Comparison of ENCODE assay signal across 25 mouse cellular contexts in the genomic region with DNA sequence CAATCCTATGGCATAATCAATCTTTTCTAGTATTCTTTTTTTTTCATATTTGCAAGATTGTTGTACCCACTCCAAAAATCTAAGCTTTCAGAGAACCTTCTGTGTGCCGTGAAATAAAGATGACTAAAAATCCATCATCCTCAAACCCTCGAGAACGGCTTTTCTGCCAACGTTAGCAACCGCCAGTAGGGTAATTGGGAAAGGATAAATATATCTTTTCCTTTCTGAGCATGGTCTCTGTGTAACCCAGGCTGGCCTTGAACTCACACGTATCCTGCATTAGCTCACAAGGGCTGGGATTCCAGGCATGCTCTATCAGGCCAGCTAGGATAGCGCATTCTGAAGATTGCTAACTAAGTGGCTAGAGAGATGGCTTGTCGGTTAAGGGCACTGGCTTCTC.
"Had no signal": no experiment of that assay in that cellular context is flagged by ENCODE, and none has a peak within 500 bp of the region (broad histone marks: within the 10 kb centered on the region; RNA-seq: fewer than 3 reads in every experiment).

No protein-coding gene starts in this region.

- H3K36me3 ChIP-seq: heart, embryonic 13.5 days; heart, embryonic 15.5 days; hindbrain, embryonic 13.5 days; hindbrain, embryonic 15.5 days; kidney, embryonic 15.5 days; limb, embryonic 13.5 days; limb, embryonic 15.5 days; liver, embryonic 12.5 days had no signal

- H3K4me3 ChIP-seq: heart, embryonic 13.5 days; heart, embryonic 15.5 days; hindbrain, embryonic 13.5 days; hindbrain, embryonic 15.5 days; kidney, embryonic 15.5 days; limb, embryonic 13.5 days; limb, embryonic 15.5 days; liver, embryonic 12.5 days had no signal

- ATAC-seq: hindbrain, postnatal 0 days; intestine, embryonic 16.5 days; liver, embryonic 12.5 days had no signal

- H3K27me3 ChIP-seq: heart, embryonic 13.5 days; heart, embryonic 15.5 days; hindbrain, embryonic 13.5 days; hindbrain, embryonic 15.5 days; kidney, embryonic 15.5 days; limb, embryonic 13.5 days; limb, embryonic 15.5 days; liver, embryonic 12.5 days had no signal

- H3K9me3 ChIP-seq: heart, embryonic 13.5 days; heart, embryonic 15.5 days; hindbrain, embryonic 13.5 days; hindbrain, embryonic 15.5 days; kidney, embryonic 15.5 days; limb, embryonic 13.5 days; limb, embryonic 15.5 days; liver, embryonic 12.5 days had no signal

- H3K9ac ChIP-seq: heart, embryonic 13.5 days; heart, embryonic 15.5 days; hindbrain, embryonic 13.5 days; hindbrain, embryonic 15.5 days; kidney, embryonic 15.5 days; limb, embryonic 13.5 days; limb, embryonic 15.5 days; liver, embryonic 12.5 days; liver, embryonic 14.5 days had no signal

- DNase-seq: gastrocnemius, postnatal 14 days; gastrocnemius, postnatal 36 days; heart, adult 18-20 months; heart, postnatal 14 days; heart, postnatal 36 days; kidney, adult 11 months; kidney, adult 2 months; kidney, adult 9 months; kidney, postnatal 14 days; kidney, postnatal 36 days; layer of hippocampus, postnatal 36 days; left cerebral cortex, postnatal 4 days had no signal

- H3K27ac ChIP-seq: heart, embryonic 13.5 days; heart, embryonic 15.5 days; hindbrain, embryonic 13.5 days; hindbrain, embryonic 15.5 days; hindbrain, postnatal 0 days; kidney, embryonic 15.5 days; kidney, postnatal 0 days; limb, embryonic 13.5 days; limb, embryonic 15.5 days; liver, embryonic 12.5 days; liver, embryonic 14.5 days had no signal

- H3K4me1 ChIP-seq: heart, embryonic 13.5 days; heart, embryonic 15.5 days; hindbrain, embryonic 15.5 days; kidney, embryonic 15.5 days; limb, embryonic 15.5 days; liver, embryonic 12.5 days had no signal

- H3K4me2 ChIP-seq: heart, embryonic 11.5 days; heart, embryonic 13.5 days; heart, embryonic 15.5 days; hindbrain, embryonic 13.5 days; hindbrain, embryonic 15.5 days; kidney, embryonic 15.5 days; limb, embryonic 13.5 days; limb, embryonic 15.5 days; liver, embryonic 12.5 days had no signal
